Mouse (Mus musculus) fibroblast of lung, adult 2 months (primary cell): ENCODE measurements around the gene Dnal1.
A peak's percentile ranks its signal among the peaks of the same experiment; 100 is the strongest.
"Not testable (repeated sequence)": the region's sequence is repeated elsewhere in the genome, so short reads cannot be mapped to it uniquely, and the experiment has no call there.

ENCODE experiments used
- DNase-seq: peaks from one replicate; pipeline ENCODE4 v3.0.0-alpha.2; 2011; ENCODE audit warnings: low read depth

The Dnal1 gene

DNA sequence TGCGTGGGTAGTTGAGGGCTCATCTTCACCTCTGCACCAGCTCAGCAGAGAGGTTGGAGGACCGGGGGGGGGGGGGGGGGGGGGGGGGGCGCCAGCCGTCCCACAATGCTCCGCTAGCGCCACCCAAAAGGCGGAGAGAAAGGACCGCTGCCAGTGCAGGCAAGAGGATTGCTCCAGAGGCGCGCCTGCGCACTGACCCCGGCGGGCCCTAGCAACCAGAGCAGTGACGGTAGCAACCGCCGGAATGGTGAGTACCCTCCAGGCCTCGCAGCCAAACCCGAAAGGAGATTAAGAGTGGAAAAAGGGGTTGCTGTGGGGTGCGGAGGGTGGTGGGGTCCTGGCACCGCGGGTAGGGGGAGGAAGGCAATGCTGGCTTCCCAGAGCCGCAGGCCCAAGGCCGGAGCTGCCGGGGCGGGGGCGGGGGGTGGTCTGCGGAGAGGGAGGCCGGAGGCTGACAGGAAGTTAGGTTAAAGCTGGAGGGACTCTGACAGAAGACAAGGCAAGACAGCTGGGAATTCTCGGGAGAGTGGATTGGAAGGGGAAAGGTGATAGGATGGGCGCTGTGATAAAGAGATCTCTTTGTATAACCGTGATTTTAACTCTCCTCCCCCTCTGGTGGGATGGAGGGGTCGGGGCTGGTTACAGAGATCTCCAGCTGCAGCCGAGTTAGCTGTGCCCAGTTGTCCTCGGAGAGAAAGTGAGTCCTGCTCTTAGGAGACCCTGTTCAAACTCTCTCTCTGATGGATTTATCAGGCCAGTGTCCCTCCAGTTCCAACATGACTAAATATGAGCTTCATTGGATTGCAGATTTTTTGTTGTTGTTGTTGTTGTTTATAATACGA, at the start of gene Dnal1:
Dnal1 (plus strand) TSS at position 214 of the 842 bp plus-strand sequence.
- peak; percentile 64 for DNase-seq

DNA sequence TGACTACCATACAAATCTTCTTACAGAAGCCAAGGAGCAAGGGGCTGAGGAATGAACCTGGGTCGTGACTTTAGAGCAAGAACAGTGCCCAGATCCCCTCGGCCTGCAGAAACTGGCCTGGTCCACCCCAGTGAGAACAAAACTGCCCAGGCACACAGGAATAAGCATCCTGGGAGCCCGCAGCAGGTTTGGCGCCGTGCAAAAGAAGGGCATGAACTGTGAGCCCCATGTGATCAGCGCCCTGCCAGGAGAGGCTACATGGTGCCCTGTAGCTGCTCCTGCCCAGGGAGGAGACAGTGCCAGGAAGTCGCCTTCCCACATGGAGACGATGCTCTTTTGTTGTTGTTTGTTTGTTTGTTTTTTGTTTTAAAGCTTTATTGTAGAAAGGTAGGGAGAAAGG, 49.5 kb upstream of the Dnal1 start:
- no peak for DNase-seq

DNA sequence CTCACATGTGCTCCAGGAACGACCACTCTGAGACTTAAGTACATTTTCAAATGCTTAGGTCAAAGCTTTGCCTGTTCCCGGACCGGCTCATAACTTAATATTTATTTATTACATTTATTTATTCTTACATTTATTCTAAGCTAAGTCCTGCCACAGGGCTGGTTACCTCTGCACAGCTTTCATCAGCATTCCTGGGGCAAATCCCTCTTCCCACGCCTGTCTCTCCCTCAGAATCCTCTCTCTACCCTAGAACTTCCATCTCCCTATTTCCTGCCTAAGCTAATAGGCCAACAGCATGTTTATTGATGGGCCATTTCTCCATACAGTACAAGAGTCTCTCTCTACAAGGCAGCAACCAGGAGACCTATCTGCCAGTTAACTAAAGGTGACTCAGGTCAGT, 46.4 kb upstream of the Dnal1 start:
- no peak for DNase-seq

- no peak for DNase-seq
Measured at GRCm38 (mm10) chr12:84068296-84068695, 45.9 kb upstream of the Dnal1 start.

DNA sequence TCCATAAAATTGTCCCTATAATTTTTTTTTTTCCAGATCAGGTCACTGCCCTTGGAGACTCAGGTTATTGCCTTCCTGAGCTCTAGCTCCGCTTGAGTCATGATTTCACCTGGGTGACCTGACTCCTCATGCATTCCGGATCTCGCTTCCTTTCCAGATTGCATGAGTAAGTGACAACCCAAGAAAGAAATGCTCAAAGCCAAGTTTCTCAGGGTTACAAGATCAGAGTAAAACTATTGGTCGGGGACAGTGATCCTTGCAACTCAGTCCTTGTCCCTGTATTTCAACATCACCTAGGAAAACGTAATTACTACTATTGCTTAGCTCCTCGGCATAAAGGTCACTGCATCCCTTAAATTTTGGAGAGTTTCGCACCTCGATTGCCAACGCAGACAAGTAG, 45.2 kb upstream of the Dnal1 start, which contains the start of gene Acot5:
Acot5 (plus strand) TSS at position 340 of the 400 bp plus-strand sequence.
- no peak for DNase-seq

- not testable (repeated sequence) for DNase-seq
Measured at GRCm38 (mm10) chr12:84069582-84069981, 44.6 kb upstream of the Dnal1 start.

DNA sequence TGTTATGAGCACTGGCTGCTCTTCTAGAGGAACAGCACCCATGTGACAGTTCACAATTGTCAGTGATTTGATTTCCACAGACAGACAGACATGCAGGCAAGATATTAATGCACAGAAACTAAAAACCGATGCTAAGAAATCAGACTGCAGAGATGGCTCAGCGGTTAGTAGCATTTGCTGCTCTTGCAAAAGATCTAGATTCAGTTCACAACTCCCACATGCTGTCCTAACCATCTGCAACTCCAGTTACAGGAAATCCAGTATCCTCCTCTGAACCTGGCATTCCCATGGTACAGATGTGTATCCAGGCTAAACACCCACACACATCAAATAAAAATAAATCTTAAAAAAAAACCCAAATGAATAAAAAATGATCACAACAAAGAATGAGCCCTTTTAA, 42.5 kb upstream of the Dnal1 start:
- DNase-seq, result no peak

- DNase-seq, result no peak
Measured at GRCm38 (mm10) chr12:84077371-84077990, 36.7 kb upstream of the Dnal1 start.

- DNase-seq, result no peak
Measured at GRCm38 (mm10) chr12:84083842-84084241, 30.3 kb upstream of the Dnal1 start.

DNA sequence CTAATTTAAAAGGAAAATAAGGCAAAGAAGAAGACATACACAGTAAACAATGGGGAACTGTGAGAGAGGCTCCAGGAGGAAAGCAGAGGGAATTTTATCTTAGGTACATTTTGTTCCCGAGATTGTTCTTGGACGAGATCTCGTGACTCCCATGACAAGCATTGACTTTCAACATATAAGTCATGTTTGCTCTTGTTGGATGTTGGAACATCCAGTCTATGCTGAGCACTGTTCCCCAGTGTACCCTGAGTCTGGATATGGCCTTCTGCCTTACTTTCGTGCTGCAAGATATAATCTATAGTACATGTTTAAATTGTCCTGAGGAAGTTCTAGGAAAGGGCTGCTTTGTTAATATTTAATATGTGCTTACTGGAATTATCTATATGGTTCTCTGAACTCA, 29.6 kb upstream of the Dnal1 start:
- DNase-seq, result no peak

GRCm38 (mm10) chr12:84094666-84095065, 19.5 kb upstream of the Dnal1 start:
- not testable (repeated sequence) for DNase-seq

- DNase-seq, result no peak
Measured at GRCm38 (mm10) chr12:84099605-84100004, 14.6 kb upstream of the Dnal1 start.

- no peak for DNase-seq
Measured at GRCm38 (mm10) chr12:84100071-84100470, 14.1 kb upstream of the Dnal1 start.

- peak; percentile 20 for DNase-seq
Measured at GRCm38 (mm10) chr12:84100604-84101492, 13.3 kb upstream of the Dnal1 start, which contains the start of gene Acot6. TSS of gene Acot6 (plus strand) at chr12:84100654.

GRCm38 (mm10) chr12:84101493-84101845, 12.7 kb upstream of the Dnal1 start:
- no peak for DNase-seq

DNA sequence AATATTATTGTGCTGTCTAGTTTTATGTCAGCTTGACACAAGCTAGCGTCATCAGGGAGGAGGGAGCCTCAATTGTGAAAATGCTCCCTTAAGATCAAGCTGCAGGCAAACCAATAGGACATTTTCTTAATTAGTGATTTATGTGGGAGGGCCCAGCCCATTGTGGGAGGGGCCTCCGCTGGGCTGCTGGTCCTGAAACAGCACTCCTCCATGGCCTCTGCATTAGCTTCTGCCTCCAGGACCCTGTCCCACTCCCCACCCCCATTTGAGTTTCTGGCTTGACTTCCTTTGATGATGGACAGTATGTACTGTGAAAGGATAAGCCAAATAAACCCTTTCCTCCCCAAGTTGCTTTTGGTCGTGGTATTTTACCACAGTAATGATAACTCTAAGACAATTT, 7.2 kb upstream of the Dnal1 start:
- DNase-seq, result no peak

DNA sequence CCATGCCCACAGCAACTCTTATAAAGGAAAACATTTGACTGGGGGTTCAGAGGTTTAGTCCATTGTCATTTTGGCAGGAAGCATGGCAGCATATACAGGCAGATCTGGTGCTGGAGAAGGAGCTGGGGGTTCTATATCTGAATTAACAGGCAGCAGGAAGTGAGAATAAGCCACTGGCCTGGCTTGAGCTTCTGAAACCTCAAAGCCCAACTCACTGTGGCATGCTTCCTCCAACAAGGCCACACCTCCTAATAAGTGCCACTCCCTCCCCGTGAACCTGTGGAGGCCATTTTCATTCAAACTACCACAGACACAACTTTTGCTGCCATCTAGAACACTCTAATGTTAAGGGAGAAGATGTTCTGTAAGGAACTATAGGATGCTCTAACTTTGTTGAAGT, 6.5 kb upstream of the Dnal1 start:
- no peak for DNase-seq

DNA sequence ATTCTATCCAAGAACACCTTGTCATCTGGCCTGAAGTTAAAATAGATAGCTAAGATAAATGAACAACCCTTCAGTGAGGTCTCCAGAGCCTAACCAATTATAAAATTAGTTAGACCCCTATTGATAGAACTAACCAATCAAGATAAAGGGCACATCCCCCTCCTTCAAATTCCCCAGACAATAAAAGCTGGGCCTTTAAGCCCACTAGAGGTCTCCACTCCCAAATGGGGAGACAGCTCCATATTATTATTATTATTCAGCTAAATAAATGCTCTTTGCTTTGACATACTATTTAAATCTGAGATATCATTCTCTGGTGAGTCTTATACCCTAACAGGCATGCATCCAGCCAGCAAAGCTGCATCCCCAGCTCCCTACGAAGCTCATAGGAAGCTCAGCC, 4.2 kb upstream of the Dnal1 start:
- DNase-seq, result no peak

DNA sequence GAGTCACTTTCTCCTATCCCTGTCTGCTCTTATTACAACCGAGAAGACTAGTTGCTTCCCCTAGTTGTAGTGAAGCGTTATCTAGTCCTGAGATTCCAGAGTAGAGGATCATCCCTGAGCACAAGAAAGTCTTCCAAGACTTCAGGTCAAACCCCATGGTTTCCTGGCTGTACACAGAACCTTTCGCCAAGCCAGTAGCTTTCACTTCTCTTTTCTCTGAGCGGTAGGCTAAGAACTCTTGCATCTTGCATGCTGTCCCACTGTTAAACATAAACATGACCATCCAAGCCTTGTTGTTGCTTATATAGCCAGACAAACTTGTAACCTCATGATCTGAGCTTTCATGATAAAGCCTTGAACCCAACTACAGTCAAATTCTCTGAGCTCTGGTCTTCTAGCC, 3.4 kb upstream of the Dnal1 start:
- no peak for DNase-seq

DNA sequence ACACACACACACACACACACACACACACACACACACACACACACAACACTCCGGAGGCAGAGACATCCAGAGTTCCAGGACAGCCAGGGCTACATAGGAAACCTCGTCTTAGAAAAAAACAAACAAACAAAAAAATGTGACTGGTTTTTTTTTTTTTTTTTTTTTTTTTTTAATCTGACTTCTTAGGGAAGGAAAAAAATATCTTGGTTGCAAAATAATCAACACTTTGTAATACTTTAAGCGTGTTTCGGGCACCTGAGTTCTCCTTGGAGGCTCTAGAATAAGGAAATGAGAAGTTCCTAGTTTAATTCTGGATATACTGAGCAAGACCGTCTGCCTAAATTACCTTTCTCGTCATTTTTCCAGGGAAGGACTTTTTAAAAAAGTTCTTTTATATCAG, 490 bp upstream of the Dnal1 start:
- no peak for DNase-seq

DNA sequence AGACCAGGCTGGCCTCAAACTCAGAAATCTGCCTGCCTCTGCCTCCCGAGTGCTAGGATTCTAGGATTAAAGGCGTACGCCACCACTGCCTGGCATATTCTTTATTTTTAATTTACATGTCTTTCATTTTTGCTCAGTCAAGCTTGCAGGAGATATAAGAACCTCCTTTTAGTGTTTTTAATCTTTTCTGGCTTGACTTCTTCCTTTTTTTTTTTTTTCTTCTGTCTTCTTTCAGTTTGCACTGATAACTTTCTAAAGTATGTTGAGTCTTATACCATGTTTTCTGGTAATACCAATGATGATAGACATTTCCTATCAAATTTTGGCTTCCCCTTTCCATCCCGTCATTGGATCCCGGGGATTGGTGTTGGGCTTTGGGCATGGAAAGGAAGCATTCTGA, 5.4 kb downstream of the Dnal1 start:
- DNase-seq, result no peak

DNA sequence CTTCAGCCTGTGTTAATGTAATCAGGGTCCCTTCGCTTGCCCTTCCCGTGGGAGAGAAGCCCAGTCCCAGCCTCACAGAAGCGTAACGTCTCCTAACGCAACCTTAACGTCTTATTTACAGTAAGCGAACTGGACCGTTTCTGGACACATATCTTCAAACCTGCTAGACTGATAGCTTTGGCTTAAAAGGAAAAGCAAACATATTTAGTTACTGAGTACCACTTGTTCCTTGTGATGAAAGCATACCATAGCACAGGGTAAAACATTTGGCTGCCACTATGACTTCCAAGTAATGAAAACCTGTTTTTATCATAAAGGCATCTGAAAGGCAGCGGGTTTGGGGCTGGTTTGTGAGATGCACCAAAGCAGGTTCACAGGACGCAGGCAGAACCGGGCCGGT, 11.7 kb downstream of the Dnal1 start:
- DNase-seq, result no peak

DNA sequence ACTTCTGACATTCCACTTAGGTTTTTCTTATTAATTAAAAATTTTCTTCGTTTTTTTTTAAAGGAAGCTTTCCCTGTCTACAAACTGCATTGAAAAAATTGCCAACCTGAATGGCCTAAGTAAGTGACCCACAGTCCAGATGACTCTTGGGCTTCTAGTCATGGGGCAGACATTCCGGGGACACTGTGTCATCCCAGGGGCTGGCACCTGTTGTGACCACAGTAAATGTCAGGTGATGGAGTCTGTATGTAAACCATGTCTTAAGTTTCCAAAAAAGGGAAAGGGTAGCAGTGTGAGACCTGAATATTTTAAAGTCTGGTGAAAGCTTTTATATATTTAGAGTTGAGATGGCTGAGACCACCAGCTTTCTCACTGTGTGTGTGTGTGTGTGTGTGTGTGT, 12.7 kb downstream of the Dnal1 start:
- DNase-seq, result no peak
